Mouse (Mus musculus): ENCODE measurements around the gene Sept3. TPM values are rescaled to one million over a fixed set of nuclear protein-coding genes. Genes with fewer than 3 reads are reported as not detected.

The Sept3 gene
- total RNA-seq, 2 experiments from 2014 or later = 1.4 TPM; not detected in 1

GRCm38 (mm10) chr15:82268185-82268584 is 6.5 kb upstream of the Sept3 start:
- no peak for ATAC-seq (replicated peaks; ENCODE audit: low FRiP score, low TSS enrichment, poor library complexity, severe bottlenecking)

GRCm38 (mm10) chr15:82268783-82269182 is 5.9 kb upstream of the Sept3 start:
- no peak for ATAC-seq (replicated peaks; ENCODE audit: low FRiP score, low TSS enrichment, poor library complexity, severe bottlenecking)

- ATAC-seq (replicated peaks; ENCODE audit: low FRiP score, low TSS enrichment, poor library complexity, severe bottlenecking) = peak; percentile 74; the same call in 1 of the 2 replicates
Observed at GRCm38 (mm10) chr15:82271201-82271600, 3.5 kb upstream of the Sept3 start.

- ATAC-seq (replicated peaks; ENCODE audit: low FRiP score, low TSS enrichment, poor library complexity, severe bottlenecking) = no peak
Observed at GRCm38 (mm10) chr15:82272295-82272694, 2.4 kb upstream of the Sept3 start.

- no peak for ATAC-seq (replicated peaks; ENCODE audit: low FRiP score, low TSS enrichment, poor library complexity, severe bottlenecking)
Observed at GRCm38 (mm10) chr15:82274927-82275901, 521 bp downstream of the Sept3 start.

GRCm38 (mm10) chr15:82277591-82277990 is 2.9 kb downstream of the Sept3 start:
- no peak for ATAC-seq (replicated peaks; ENCODE audit: low FRiP score, low TSS enrichment, poor library complexity, severe bottlenecking)

- no peak for ATAC-seq (replicated peaks; ENCODE audit: low FRiP score, low TSS enrichment, poor library complexity, severe bottlenecking)
Observed at GRCm38 (mm10) chr15:82280638-82281037, 5.9 kb downstream of the Sept3 start.

- ATAC-seq (replicated peaks; ENCODE audit: low FRiP score, low TSS enrichment, poor library complexity, severe bottlenecking) = peak; percentile 90
Observed at GRCm38 (mm10) chr15:82286157-82286556, 11.5 kb downstream of the Sept3 start.

- no peak for ATAC-seq (replicated peaks; ENCODE audit: low FRiP score, low TSS enrichment, poor library complexity, severe bottlenecking)
Observed at GRCm38 (mm10) chr15:82290252-82290651, 15.6 kb downstream of the Sept3 start.

- peak; percentile 28; the same call in 1 of the 2 replicates for ATAC-seq (replicated peaks; ENCODE audit: low FRiP score, low TSS enrichment, poor library complexity, severe bottlenecking)
Observed at GRCm38 (mm10) chr15:82292851-82293250, 18.2 kb downstream of the Sept3 start.

GRCm38 (mm10) chr15:82293271-82293711 is 18.6 kb downstream of the Sept3 start:
- ATAC-seq (replicated peaks; ENCODE audit: low FRiP score, low TSS enrichment, poor library complexity, severe bottlenecking) = 0 out of 2 replicates have a peak, but pooled peaks have one; percentile 17

GRCm38 (mm10) chr15:82294059-82294458 is 19.4 kb downstream of the Sept3 start:
- ATAC-seq (replicated peaks; ENCODE audit: low FRiP score, low TSS enrichment, poor library complexity, severe bottlenecking) = peak; percentile 51; the same call in 1 of the 2 replicates

- ATAC-seq (replicated peaks; ENCODE audit: low FRiP score, low TSS enrichment, poor library complexity, severe bottlenecking) = no peak
Observed at GRCm38 (mm10) chr15:82298764-82299561, 24.3 kb downstream of the Sept3 start, which contains the start of gene Wbp2nl. Gene Wbp2nl (plus strand): TSS chr15:82298954.

GRCm38 (mm10) chr15:82307107-82307506 is 32.4 kb downstream of the Sept3 start:
- no peak for ATAC-seq (replicated peaks; ENCODE audit: low FRiP score, low TSS enrichment, poor library complexity, severe bottlenecking)

GRCm38 (mm10) chr15:82308416-82308815 is 33.7 kb downstream of the Sept3 start:
- no peak for ATAC-seq (replicated peaks; ENCODE audit: low FRiP score, low TSS enrichment, poor library complexity, severe bottlenecking)

GRCm38 (mm10) chr15:82317839-82318238 is 43.1 kb downstream of the Sept3 start:
- ATAC-seq (replicated peaks; ENCODE audit: low FRiP score, low TSS enrichment, poor library complexity, severe bottlenecking) = no peak

GRCm38 (mm10) chr15:82319613-82320012 is 44.9 kb downstream of the Sept3 start:
- no peak for ATAC-seq (replicated peaks; ENCODE audit: low FRiP score, low TSS enrichment, poor library complexity, severe bottlenecking)

- ATAC-seq (replicated peaks; ENCODE audit: low FRiP score, low TSS enrichment, poor library complexity, severe bottlenecking) = no peak
Observed at GRCm38 (mm10) chr15:82322195-82322594, 47.5 kb downstream of the Sept3 start.

GRCm38 (mm10) chr15:82325382-82325781 is 50.7 kb downstream of the Sept3 start:
- no peak for ATAC-seq (replicated peaks; ENCODE audit: low FRiP score, low TSS enrichment, poor library complexity, severe bottlenecking)

GRCm38 (mm10) chr15:82335194-82335593 is 60.5 kb downstream of the Sept3 start:
- no peak for ATAC-seq (replicated peaks; ENCODE audit: low FRiP score, low TSS enrichment, poor library complexity, severe bottlenecking)

Measured in megakaryocyte-erythroid progenitor cell, adult 5-6 weeks (primary cell).